Mouse (Mus musculus) liver, embryonic 14.5 days (tissue): ENCODE data around the gene Gm13030.

ENCODE experiments used
- CTCF ChIP-seq: IDR thresholded peaks from 2 replicates; pipeline ENCODE4 v1.5.1; 2016; ENCODE audit warnings: antibody characterized with exemption, low read depth, control low read depth
- EP300 ChIP-seq: IDR thresholded peaks from 2 replicates; pipeline ENCODE4 v1.6.1; 2016; ENCODE audit warnings: antibody characterized with exemption, low read depth

GRCm38 (mm10) chr4:138865092-138865491 is 8.7 kb downstream of the Gm13030 start:
- no peak for TF ChIP-seq EP300
- TF ChIP-seq CTCF: no peak
